Mouse (Mus musculus) midbrain, postnatal 0 days (tissue): Measurements from ENCODE around the gene Lsg1. TPM values are rescaled to one million over a fixed set of nuclear protein-coding genes. Genes with fewer than 3 reads are reported as not detected.

Source experiments
- ATAC-seq: fragments of 200-750 bp; cut with Nextera tagmentation; 2 replicates; pipeline ENCODE4 v1.8.0; 2017; ENCODE audit warnings: moderate number of reproducible peaks, mild to moderate bottlenecking, moderate TSS enrichment, moderate library complexity; ENCODE audit not compliant: low FRiP score
- DNase-seq: peaks from one replicate; pipeline ENCODE4 v3.0.0-alpha.2; 2015; ENCODE audit warnings: low spot score
- H3K27ac ChIP-seq: fragments of 300-500 bp; sonication (generic); 2 replicates; pipeline ENCODE4 v1.5.1; 2014; ENCODE audit warnings: low read depth, mild to moderate bottlenecking, low read length, mixed read lengths
- H3K27me3 ChIP-seq: fragments of 300-500 bp; sonication (generic); 2 replicates; pipeline ENCODE4 v1.6.1; 2014; ENCODE audit warnings: low read length, control low read depth, mixed read lengths; ENCODE audit not compliant: insufficient read depth
- H3K36me3 ChIP-seq: fragments of 300-500 bp; sonication (generic); 2 replicates; pipeline ENCODE4 v1.6.1; 2014; ENCODE audit warnings: low read length, control low read depth, mixed read lengths; ENCODE audit not compliant: insufficient read depth
- H3K4me1 ChIP-seq: fragments of 300-500 bp; sonication (generic); 2 replicates; pipeline ENCODE4 v1.6.1; 2014; ENCODE audit warnings: mild to moderate bottlenecking, control low read depth, antibody characterized with exemption, low read length, mixed read lengths; ENCODE audit not compliant: insufficient read depth
- H3K4me2 ChIP-seq: fragments of 300-500 bp; sonication (generic); 2 replicates; pipeline ENCODE4 v1.6.1; 2014; ENCODE audit warnings: low read depth, mild to moderate bottlenecking, low read length, mixed read lengths; ENCODE audit not compliant: poor library complexity, severe bottlenecking
- H3K4me3 ChIP-seq: fragments of 300-500 bp; sonication (generic); 2 replicates; pipeline ENCODE4 v1.5.1; 2014; ENCODE audit warnings: low read depth, mild to moderate bottlenecking, low read length, moderate library complexity
- H3K9ac ChIP-seq: fragments of 300-500 bp; sonication (generic); replicated peaks from 2 replicates; pipeline ENCODE4 v1.6.1; 2014; ENCODE audit warnings: mild to moderate bottlenecking, low read length, moderate library complexity, mixed read lengths; ENCODE audit not compliant: poor library complexity, severe bottlenecking
- H3K9me3 ChIP-seq: fragments of 300-500 bp; sonication (generic); 2 replicates; pipeline ENCODE4 v1.6.1; 2016; ENCODE audit warnings: low read length, control low read depth
- CTCF ChIP-seq: IDR thresholded peaks from 2 replicates; pipeline ENCODE4 v1.5.1; 2016; ENCODE audit warnings: antibody characterized with exemption, mild to moderate bottlenecking
- WGBS: fragments of 180-500 bp; shearing (Covaris S2); extraction: QIAGEN DNeasy Blood & Tissue Kit; methylation state at CpG from one replicate; pipeline ENCODE4 v1.1.7; 2014; 5-methylcytosine and 5-hydroxymethylcytosine counted together
- polyA plus RNA-seq: library from polyadenylated mRNA; unstranded; fragments of >200 nt; fragmentation: Nextera tagmentation; extraction: Ambion mirVana; gene quantifications from 2 replicates; pipeline ENCODE4 v1.2.1, GENCODE M21; 2015
- total RNA-seq: library from RNA; depleted of rRNA; stranded (reverse); fragments of >200 nt; gene quantifications from 2 replicates; pipeline ENCODE4 v1.2.3, GENCODE M21; 2014

Lsg1 gene
- total and polyA plus RNA-seq, 2 experiments from 2014 or later = 17.5 to 43.7 TPM

DNA sequence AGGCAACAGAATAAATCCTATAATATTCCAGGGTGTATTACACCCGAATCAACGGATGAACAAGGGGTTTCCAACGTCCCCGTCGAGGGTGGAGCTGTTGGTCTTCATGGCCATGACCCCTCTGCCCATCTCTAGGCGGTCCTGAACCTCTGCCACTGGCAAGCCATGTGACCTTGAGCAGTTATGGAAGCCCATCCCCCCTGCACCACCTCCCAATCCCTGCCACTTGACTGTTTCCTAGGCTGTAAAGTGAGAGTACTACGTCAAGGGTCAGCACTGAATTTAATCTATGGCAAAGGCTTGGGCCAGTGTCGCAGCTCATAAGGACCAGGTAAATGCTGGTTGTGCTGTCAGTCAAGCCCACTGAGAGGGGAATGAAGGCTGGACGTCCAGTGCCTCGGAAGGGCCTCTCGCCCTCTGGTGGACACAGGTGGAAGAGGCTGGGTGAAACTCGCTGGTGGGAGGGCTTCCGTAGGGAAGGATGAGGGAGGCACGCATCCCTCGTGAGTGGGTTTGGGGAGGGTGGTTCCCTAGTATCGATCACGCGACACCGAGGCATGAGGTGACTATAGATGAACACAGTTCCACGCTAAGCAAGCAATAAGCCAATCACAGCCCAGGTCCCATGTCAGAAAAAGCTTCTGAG, 55.5 kb downstream of the Lsg1 start:
- WGBS = 33% methylated on average over 20 of the region's 20 CpGs
- H3K4me1 ChIP-seq = no peaks in the 10 kb centered on the region
- no peaks in the 10 kb centered on the region for H3K9me3 ChIP-seq
- H3K36me3 ChIP-seq = peaks cover 25% of the 10 kb centered on the region
- TF ChIP-seq CTCF = peak; percentile 91
- H3K27ac ChIP-seq = no peak overlapping the region
- no peaks in the 10 kb centered on the region for H3K27me3 ChIP-seq
- ATAC-seq (peak; percentile 69), DNase-seq (peak; percentile 55)
- H3K4me2 ChIP-seq = no peak overlapping the region
- no peak overlapping the region for H3K4me3 ChIP-seq
- no peak overlapping the region for H3K9ac ChIP-seq

- 49% methylated on average over 4 of the region's 4 CpGs for WGBS
- Histone ChIP-seq H3K4me1 (no peaks in the 10 kb centered on the region), H3K9ac (no peak overlapping the region), H3K27ac (no peak overlapping the region), H3K4me2 (no peak overlapping the region), H3K36me3 (peaks cover 20% of the 10 kb centered on the region), H3K9me3 (no peaks in the 10 kb centered on the region), H3K27me3 (no peaks in the 10 kb centered on the region), H3K4me3 (no peak overlapping the region)
- DNase-seq = peak; percentile 52
- TF ChIP-seq CTCF = peak; percentile 73
- ATAC-seq = no peak
These were observed 56.6 kb downstream of the Lsg1 start for GRCm38 (mm10) chr16:30530815-30531214.

DNA sequence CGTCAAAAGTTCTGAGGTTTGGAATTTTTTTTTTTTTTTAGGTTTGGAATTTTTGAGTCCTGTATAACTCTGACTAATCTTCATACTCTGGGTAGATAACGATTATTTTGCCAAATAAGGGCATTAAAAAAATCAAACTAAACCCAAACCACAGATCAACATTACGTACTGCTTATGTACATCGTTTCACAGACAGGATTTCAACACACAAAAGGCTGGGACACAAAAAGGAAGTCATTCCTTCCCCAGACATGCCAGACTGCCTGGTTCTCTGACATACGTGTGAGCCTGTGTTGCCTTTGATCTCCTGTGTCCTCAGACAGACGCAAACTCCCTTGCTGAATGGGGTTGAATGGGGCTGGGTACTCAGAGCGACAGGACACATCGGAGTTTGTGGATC, 59.0 kb downstream of the Lsg1 start:
- Histone ChIP-seq H3K9me3 (no peaks in the 10 kb centered on the region), H3K4me1 (no peaks in the 10 kb centered on the region), H3K4me2 (no peak overlapping the region), H3K27me3 (no peaks in the 10 kb centered on the region), H3K4me3 (no peak overlapping the region), H3K27ac (no peak overlapping the region), H3K9ac (no peak overlapping the region), H3K36me3 (peaks cover 29% of the 10 kb centered on the region)
- no peak for TF ChIP-seq CTCF
- 84% methylated on average over 8 of the region's 8 CpGs for WGBS
- DNase-seq = no peak
- no peak for ATAC-seq

DNA sequence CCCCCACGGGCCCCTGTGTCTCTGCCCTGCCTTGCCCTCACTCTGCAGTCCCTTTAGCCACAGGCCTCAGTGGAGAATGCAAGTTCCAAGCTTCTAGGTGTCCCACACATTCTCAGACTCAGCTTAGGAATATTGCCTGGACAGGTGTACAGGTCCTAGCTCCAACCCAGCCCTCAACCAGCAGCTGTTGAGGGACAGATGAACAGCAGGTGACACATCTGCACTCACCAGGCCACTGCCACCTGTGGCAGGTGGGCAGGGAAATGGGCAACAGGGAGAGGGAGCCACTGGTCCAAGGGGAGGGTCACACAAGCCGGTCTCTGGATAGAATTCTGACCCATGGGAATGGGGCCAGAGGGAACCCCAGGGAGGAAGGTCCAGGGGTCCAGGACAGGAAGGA, 59.5 kb downstream of the Lsg1 start:
- Histone ChIP-seq H3K4me1 (no peaks in the 10 kb centered on the region), H3K9me3 (no peaks in the 10 kb centered on the region), H3K9ac (no peak overlapping the region), H3K4me2 (no peak overlapping the region), H3K36me3 (peaks cover 31% of the 10 kb centered on the region), H3K27me3 (no peaks in the 10 kb centered on the region), H3K27ac (no peak overlapping the region), H3K4me3 (no peak overlapping the region)
- no peak for ATAC-seq
- no peak for TF ChIP-seq CTCF
- no peak for DNase-seq
- 87% methylated on average over 2 of the region's 2 CpGs for WGBS

DNA sequence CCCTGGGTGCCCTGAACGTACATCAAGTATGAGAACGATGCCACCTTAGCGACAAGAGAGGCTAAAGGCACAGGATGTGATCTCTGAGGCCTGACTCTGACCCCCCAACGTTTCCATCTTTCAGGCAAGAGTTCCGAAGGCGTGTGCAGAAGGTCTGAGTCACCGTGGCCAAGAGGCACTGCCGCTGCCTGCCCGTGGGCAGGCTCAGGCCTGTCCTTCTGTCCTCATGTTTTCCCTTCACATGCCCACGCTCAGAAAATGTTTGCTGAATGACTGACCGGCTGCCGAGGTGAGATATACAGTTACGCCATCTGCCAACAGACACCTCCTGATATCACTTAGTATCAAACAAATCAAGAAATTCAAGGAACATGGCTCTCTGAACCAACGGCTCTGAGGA, 61.6 kb downstream of the Lsg1 start:
- Histone ChIP-seq H3K4me1 (no peaks in the 10 kb centered on the region), H3K9me3 (no peaks in the 10 kb centered on the region), H3K4me3 (no peak overlapping the region), H3K4me2 (no peak overlapping the region), H3K27ac (no peak overlapping the region), H3K36me3 (peaks cover 45% of the 10 kb centered on the region), H3K27me3 (no peaks in the 10 kb centered on the region), H3K9ac (no peak overlapping the region)
- 91% methylated on average over 14 of the region's 14 CpGs for WGBS
- ATAC-seq (no peak), DNase-seq (no peak)
- no peak for TF ChIP-seq CTCF

DNA sequence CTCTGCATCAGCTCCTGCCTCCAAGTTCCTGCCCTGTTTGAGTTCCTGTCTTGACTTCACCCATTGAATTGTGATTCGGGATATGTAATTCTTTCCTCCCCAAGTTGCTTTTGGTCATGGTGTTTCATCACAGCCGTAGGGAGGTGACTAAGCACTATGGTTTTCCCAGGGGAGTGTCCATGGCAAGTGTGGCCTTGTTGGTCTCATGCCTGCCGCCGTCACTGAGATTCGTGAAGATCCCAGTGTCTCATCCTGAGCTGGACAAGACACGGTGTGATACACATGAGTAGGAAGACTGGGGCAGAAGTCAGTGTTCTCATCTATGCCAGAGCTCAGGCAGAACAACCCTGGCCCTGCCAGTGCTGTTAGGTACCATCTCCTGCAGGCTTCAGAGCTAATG, 62.9 kb downstream of the Lsg1 start:
- Histone ChIP-seq H3K9ac (no peak overlapping the region), H3K4me1 (no peaks in the 10 kb centered on the region), H3K4me2 (no peak overlapping the region), H3K9me3 (no peaks in the 10 kb centered on the region), H3K27me3 (no peaks in the 10 kb centered on the region), H3K36me3 (peaks cover 43% of the 10 kb centered on the region), H3K4me3 (no peak overlapping the region), H3K27ac (no peak overlapping the region)
- no peak for ATAC-seq
- 90% methylated on average over 6 of the region's 6 CpGs for WGBS
- TF ChIP-seq CTCF = no peak
- DNase-seq = no peak
